Mouse (Mus musculus): Measurements from ENCODE around the gene Lcn6.
A peak's percentile ranks its signal among the peaks of the same experiment; 100 is the strongest.
"Not testable (repeated sequence)": the region's sequence is repeated elsewhere in the genome, so short reads cannot be mapped to it uniquely, and the experiment has no call there.

The Lcn6 gene

DNA sequence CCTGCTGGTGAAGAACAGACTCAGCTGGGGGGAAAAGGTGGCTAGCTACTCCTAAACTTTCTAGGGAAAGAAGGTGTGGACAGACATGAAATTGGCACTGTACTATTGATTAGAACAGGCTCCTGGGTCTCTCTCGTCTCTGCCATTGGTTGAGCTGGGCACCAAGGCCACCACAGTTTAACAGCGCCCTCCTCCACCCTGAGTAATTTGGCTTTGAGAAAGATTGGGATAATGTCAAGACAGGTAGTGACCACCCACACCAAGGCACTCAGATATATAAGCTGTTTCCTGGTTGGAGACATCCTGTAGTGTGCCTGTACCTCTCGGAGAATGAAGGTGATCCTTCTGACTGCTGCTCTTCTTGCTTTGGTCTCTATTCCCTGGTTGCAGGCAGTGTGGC, at the start of gene Lcn6:
TSS of gene Lcn6 (plus strand) at position 301 of the 400 bp plus-strand sequence.
- DNase-seq (ENCODE audit: low spot score) = no peak

DNA sequence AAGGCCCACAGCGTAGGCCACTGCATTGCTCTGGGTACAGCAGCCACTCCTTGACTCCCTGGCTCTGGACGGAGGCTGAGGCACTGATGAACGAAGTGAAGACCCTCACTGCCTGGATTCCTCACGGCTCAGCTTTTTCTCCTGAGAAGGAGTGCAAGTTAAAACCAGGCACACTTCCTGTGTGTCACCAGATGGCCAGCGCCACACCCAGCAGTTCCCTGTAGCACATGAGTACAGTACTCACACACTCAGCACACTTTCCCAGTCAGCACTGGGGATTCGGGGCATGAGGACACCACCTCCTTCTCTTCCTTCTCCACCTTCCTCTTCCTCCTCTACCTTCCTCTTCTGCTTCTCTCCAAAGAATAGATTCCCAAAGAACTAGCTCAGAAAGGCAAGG, 48.8 kb upstream of the Lcn6 start, which contains the start of gene Fcna:
TSS of gene Fcna (minus strand) at position 220 of the 400 bp plus-strand sequence.
- DNase-seq (ENCODE audit: low spot score) = no peak

DNA sequence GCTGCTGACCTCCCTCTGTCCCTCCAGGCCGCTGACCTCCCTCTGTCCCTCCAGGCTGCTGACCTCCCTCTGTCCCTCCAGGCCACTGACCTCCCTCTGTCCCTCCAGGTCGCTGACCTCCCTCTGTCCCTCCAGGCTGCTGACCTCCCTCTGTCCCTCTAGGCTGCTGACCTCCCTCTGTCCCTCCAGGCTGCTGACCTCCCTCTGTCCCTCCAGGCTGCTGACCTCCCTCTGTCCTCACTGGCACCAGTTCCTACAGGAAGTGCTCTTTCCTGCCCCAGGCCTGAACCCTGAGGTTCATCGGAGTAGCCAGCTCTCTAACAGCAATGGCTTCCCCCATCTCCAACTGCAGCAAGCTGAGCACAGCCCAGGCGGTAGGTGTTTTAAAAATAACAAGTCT, 47.8 kb upstream of the Lcn6 start:
- DNase-seq (ENCODE audit: low spot score) = no peak

DNA sequence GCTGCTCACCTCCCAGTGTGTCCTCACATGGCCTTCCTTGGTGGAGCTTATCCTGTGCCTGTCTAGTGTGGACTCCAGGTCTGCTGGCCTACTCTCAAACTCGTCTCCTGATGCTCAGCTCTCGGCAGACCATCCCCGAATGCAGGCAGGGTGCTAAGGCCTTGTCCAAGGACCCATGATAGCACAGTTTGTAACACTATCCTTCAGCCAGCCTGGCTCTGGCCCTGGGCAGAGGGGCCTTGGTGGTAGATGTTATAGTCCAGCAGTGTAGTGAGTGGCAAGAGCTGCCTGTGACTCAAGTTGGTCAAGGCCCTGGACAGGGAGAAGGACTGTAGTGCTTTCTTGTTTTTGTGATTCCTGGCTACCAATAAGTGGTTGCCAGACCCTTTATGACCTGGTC, 43.0 kb upstream of the Lcn6 start:
- DNase-seq (ENCODE audit: low spot score) = no peak

DNA sequence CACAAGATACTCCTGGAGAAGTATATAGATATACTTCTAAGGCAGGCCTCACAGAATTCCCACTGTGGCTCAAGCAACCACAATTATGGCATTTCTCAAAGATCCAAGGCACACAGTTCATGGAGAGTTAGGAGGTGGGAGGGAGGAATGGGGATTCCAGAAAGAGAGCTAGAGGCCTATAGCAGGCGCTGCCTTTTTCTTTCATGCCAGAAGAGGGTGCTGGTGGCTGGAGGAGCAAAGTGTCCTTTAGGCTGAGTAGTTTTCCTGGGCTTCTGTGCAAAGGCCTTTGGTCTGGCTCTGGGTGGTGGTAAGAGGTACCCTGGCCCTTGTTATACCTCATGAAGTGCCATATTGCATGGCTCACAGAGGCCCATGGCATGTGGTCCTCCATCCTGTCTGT, 42.5 kb upstream of the Lcn6 start:
- no peak for DNase-seq (ENCODE audit: low spot score)

DNA sequence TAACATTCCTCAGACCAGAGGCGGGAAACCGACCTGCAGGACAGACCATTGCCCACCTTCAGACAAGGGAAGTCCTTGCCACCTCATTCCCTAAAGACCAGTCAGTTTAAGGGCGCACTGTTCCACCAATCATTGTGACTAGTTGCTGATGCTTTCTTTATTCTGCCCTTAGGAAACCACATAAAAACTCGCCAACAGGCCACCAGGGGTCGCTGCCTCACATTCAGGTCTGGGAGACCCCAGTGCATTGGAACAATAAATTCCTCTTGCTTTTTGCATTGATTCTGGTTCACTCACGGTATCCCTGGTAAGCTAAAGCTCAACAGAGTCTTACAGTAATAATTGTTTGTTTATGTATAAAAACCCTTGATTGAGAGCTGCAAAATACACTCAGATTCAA, 36.7 kb upstream of the Lcn6 start:
- DNase-seq (ENCODE audit: low spot score) = peak; percentile 43

DNA sequence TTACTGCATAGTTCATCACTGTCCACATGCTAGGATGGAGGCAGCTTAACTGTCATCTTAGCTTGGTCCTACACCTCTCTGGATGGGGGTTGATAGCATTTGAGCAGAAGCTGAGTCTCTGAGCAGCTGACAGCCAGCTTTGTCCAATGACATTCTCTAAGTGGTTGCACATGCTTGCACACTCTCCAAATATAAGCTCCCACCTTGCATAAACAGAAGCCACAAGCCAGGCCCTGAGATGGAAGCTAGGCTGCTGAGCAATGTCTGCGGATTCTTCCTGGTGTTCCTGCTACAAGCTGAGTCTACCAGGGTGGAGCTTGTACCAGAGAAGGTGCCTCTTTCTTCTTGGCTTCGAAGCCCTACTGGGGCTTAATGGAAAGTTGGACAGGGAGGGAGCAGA, 23.7 kb upstream of the Lcn6 start, which contains the start of gene Lcn8:
TSS of gene Lcn8 (plus strand) at position 219 of the 400 bp plus-strand sequence.
- no peak for DNase-seq (ENCODE audit: low spot score)

DNA sequence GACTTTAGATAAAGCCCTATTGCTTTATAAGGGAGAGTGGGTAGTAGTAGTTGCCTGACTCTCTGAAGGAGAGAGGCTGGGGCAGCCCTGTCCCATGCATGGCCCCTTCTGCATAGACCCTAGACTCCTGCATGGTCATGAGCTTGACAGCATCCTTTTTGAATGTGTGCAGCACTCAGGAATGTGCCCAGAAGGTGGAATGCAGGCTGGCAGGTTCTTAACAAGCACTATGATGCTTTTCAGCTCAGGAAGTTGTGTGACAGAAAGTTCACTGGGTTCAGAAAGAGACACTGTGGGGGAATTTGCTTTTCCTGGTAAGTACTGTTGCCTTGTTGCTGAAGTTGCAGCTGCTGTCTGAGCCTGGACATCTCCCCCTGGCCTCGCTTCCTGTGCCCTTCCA, 22.1 kb upstream of the Lcn6 start:
- no peak for DNase-seq (ENCODE audit: low spot score)

DNA sequence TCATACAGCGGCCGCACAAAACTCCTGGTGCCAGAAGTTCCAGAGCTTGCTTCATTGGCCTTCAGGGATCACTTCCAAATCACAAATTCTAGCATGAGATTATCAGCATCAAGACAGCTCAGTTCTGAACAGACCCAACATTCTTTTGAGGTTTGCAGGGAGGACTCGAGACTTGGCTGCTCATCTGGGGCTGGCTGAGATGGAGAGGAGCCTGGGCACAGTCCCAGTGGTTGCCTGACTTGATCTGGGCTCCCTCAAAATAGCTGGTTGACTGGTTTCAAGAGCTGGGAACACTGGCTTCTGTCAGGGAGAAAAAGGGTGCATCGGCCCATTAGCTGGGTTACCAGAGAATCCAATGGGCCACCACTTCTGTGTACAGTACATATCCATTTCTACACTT, 19.9 kb upstream of the Lcn6 start:
- no peak for DNase-seq (ENCODE audit: low spot score)

DNA sequence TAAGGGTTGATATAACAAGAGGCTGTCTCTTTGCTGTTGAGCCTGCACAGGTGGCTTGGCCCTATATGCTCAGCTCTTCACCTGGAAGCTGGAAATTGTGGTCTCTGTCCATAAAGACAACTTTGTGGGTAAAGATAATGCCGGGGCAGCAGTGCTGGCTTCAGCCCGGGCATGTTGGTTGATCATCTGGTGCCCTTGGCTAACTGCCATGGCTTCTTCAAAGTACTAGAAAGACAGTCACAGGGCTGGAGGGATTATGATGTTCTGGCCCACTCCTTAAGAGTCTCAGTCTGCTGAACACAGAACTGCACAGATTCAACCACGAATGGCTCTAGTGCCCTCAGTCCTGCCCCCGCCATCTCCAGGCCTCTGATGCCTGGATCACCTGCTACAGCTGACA, 19.3 kb upstream of the Lcn6 start:
- DNase-seq (ENCODE audit: low spot score) = no peak

DNA sequence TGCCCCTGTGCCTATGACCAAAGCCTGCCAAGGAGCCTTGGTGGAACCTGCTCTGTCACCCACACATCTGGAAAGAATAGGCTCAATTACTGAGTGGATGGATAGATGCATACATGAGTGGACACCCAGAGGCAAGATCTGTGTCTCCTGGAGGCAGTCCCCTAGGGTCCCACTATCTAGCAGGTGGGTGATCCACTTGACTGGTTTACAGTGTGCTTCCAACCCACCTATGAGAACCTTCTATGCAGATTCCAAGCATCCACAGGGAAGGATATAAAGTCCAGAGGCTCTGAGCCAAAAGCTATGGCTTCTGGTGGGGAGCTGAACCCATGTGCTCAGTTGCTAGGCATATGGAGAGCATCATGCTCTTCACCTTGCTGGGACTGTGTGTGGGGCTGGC, 18.9 kb upstream of the Lcn6 start, which contains the start of gene Lcn5:
TSS of gene Lcn5 (plus strand) at position 301 of the 400 bp plus-strand sequence.
- DNase-seq (ENCODE audit: low spot score) = no peak

DNA sequence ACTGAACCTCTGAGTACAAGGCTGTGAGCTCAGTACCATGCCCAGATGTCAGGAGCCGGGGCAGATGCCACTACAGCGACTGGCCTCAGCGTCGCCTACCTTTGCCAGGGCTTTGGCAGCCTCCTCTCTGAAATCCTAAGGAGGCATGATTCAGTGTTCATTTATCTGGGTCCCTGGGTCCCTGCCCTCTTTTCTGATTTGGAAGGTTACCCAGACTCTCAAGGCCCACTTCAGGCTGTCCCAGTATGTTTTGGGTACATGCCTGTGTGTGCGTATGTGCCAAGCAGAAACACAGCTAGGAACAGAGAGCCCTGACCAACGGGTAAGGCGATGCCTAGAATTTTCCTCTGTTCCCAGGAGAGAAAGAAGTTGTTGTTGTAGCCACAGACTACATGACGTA, 16.3 kb upstream of the Lcn6 start:
- DNase-seq (ENCODE audit: low spot score) = no peak

DNA sequence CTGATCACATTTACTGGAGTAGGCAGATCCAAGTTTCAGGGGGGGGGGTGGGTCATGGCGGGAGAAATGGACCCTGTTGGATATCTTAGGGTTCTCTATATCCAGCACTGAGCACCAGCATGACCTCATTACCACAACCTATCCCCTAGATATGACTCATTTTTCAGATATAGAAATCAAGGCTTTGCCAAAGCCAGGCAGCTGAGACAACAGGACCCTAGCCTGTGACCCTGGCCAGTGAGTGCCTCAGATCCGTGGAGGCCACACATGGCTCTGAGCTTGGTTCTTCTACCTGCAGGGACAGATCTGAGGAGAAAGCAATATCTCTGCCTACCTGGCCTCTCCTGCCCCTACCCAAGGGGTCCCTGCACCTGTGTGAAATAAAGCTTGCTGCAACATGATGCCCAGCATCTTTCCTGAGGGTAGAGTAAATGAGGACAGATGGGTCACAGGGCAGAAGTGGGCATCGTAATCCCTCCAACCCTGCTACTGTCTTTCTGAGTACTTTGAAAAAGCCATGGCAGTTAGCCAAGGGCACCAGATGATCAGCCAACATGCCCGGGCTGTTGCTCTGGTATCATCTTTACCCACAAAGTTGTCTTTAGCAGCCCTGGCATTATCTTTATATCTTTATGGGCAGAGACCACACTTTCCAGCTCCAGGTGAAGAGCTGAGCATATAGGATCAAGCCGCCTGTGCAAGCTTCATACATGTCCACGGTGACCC, 15.2 kb upstream of the Lcn6 start:
- DNase-seq (ENCODE audit: low spot score) = no peak

DNA sequence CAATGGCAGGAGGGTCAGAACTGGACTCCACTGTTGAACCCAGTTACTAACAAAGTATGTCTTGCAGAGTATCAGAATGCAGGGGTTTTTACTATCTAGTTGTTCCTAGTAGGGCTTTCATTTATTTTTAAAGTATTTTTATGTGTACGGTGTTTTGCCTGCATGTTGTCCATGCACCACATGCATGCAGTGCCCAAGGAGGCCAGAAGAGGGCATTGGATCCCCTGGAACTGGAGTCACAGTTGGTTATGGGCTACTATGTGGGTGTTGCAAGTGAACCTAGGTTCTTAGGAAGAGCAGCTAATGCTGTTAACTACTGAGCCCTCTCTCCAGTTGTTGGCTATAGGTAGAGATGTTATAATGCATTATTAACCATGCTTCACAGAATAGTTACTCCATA, 13.1 kb upstream of the Lcn6 start:
- DNase-seq (ENCODE audit: low spot score) = peak; percentile 62

DNA sequence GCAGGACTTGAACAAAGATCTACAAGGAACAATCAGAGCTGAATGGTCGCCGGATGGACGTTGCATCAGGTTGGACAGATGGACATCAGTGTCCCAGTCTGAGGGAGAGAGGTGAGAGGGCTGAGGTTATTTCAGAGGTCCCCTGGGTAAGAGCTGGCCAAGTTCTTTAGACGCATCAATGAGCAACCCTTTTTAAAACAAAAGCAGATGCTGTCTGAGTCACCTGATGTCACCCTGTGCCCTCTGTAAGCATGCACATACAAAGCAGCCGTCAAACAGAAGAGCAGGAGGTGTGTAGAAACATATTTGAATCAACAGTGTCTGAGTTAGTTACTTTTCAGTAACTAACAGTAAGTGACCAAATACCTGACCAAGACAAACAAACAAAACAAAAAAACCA, 12.5 kb upstream of the Lcn6 start:
- DNase-seq (ENCODE audit: low spot score) = no peak

DNA sequence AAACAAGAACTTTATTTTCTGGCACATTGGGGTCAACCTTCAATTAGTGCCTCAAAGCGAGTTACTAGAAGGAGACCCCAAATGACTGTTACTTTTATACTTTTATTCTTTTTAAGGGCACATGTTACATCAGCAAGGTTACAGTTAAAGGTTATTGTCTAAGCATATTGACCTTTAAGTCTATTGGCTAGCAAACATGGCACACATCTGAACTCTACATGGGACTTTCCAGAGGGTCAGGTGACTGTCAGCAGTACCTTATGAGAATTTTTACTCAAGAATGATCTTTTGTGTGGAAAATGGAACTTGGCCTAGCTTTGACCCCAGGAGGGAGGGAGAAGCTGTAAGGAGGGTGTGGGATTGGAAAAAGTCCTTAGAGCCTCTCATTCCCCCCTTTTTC, 10.1 kb upstream of the Lcn6 start:
- no peak for DNase-seq (ENCODE audit: low spot score)

DNA sequence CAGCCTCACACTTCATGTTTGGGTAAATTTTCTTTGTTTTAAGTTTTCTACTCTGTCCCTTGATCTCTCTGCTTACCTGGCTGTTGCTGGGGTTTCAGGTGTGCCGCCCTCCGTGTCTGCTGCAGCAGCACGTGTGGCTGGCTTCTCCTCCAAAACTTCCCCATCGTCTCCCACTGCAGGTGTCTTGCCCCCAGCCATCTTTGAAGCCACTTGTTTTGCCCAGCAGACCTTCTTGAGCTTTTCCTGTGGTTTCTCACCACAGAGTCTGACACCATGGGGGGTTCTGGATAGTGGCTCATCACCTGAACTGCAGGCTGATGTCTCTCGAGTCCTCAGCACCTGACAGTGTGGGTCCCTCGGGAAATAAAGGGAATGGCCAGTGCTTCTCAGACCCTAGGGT, 3.0 kb downstream of the Lcn6 start:
- no peak for DNase-seq (ENCODE audit: low spot score)

DNA sequence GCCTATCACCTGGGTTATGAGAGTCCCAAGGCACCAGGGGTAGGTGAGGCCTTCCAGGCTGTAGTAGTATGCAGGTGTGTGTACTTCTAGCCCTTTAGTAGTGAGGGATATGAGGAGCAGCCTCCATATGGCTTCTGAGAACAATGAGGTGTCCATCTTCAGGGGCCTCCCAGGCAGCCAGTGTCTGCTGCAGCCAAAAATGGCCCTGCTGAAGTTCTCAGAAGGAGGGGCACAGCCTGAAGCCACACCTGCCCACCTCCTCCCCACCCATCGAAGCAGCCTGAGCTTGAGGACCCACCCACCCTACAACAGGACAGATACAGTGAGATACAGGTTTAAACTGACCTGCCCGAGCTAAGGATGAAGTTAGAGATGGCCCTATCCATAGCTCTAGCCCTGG, 5.8 kb downstream of the Lcn6 start, which contains the start of gene Lcn10:
TSS of gene Lcn10 (plus strand) at position 301 of the 400 bp plus-strand sequence.
- no peak for DNase-seq (ENCODE audit: low spot score)

DNA sequence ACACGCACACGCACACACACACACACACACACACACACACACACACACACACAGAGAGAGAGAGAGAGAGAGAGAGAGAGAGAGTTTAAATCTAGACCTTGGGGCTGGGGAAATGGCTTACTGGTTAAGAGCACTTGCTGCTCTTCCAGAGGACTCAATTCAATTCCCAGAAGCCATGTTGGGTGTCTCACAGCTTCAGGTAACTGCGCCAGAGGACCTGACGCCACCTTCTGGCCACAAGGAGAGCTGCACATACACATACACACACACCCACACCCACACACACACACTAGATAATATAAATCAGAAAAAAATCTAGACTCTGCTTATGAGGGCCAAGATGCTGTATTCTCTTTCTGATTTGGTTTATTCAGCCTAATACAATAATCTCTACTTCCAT, 10.4 kb downstream of the Lcn6 start:
- no peak for DNase-seq (ENCODE audit: low spot score)

DNA sequence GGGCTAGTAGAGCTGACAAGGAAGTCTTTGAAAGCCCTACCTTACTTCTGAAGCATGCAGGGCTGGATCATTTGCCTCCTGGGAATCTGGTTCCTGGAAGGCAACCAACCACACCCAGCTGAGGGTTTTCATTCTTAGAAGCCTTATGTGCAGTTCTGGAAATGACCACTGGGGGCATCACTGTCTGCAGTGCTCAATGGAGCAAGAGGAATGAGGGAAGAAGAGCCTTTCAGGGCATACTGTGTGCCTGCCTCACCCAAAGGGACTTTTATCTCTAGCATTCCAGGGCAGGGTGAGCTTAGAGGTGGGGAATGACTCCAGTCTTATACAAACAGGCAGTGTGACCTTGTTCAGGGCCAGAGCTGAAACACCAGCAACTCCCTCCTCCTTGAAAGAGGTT, 18.0 kb downstream of the Lcn6 start:
- peak; percentile 72 for DNase-seq (ENCODE audit: low spot score)

DNA sequence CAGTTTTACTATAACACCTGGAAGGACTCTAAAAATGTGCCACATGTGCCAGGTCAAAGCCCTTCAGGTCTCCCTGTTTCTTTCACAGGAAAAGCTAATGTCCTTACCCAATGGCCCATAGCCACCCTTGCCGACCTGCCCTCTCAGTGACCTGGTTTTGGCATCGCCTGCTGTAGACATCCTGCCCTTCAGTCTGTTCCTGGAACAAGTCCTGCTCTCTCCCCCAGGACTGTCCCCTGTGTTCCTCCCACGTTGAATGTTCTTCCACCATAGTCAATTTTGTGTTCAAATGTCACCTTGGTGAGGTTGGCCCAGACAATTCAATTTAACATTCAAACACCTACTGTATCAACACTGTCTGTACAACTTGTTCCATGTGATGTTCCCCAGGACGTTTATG, 20.4 kb downstream of the Lcn6 start:
- DNase-seq (ENCODE audit: low spot score) = no peak

DNA sequence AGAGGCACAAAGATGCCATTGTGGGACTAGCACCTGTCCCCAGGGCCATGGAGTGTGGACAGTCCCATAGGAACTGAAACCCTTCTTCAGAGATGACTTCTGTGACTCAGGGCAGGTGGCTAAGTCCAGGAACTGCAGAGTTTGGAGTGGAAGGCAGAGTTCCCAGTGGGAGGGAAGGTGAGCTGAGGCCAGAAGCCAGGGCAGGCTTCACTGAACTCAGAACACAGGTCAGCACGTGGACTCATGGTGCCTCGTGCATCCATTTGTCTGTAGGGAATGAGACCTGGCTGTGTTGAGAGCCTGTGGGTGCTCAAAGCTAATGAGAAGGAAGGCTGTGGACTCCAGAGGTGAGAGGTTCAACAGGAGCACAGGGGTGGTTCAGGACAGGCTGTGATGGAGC, 22.1 kb downstream of the Lcn6 start:
- no peak for DNase-seq (ENCODE audit: low spot score)

DNA sequence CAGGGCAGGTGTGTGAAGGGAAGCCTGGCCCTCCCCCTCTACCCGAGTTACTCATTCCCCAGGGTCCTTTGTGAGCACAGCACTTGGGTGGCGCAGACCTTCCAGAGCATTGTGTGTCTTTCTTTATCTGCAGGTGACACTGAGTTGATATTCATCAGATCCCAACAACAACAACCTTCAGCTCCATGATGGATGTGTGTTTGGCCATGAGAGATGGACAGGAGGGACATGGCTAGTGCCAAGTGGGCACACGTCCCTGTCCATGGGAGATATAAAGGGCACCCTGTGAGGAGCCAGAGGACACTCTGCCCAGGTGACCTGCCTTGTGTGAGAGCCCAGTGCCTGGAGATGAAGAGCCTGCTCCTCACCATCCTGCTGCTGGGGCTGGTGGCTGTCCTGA, 23.2 kb downstream of the Lcn6 start, which contains the start of gene Obp2a:
TSS of gene Obp2a (plus strand) at position 301 of the 400 bp plus-strand sequence.
- not testable (repeated sequence) for DNase-seq (ENCODE audit: low spot score)

DNA sequence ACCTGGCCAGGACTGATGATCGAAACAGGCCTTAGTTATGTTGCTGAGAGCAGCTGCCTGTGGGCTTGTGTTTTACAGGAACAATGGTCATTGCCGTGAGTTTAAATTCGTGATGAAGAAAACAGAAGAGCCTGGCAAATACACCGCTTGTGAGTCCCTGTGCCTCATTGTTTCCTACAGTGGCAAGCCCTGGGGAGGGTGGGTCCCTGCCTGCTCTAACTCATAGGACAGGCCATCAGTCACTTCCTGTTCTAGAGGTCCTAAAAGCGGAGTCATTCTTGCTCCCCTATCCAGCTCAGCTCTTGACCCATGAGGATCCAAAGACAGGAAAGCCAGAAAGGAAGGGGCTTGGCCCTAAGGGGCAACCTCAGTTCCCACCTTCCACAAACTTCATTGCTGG, 24.4 kb downstream of the Lcn6 start:
- no peak for DNase-seq (ENCODE audit: low spot score)

Measured in urinary bladder, postnatal 25 days (tissue).